Mouse (Mus musculus) forebrain, embryonic 11.5 days (tissue): ENCODE measurements around the gene Vipr1. TPM values are rescaled to one million over a fixed set of nuclear protein-coding genes. Genes with fewer than 3 reads are reported as not detected.

Experiments
- ATAC-seq: fragments of 200-750 bp; cut with Nextera tagmentation; replicated peaks from 2 replicates; pipeline ENCODE4 v1.8.0; 2017; ENCODE audit warnings: moderate TSS enrichment; ENCODE audit not compliant: low FRiP score
- DNase-seq: peaks from one replicate; pipeline ENCODE4 v3.0.0-alpha.2; 2017; ENCODE audit warnings: low spot score
- H3K27ac ChIP-seq: fragments of 300-500 bp; sonication (generic); 2 replicates; pipeline ENCODE4 v1.5.1; 2014; ENCODE audit warnings: low read depth, low read length
- H3K27me3 ChIP-seq: fragments of 300-500 bp; sonication (generic); 2 replicates; pipeline ENCODE4 v1.6.1; 2014; ENCODE audit warnings: mild to moderate bottlenecking, low read length, mixed read lengths; ENCODE audit not compliant: control insufficient read depth, insufficient read depth
- H3K36me3 ChIP-seq: fragments of 300-500 bp; sonication (generic); 2 replicates; pipeline ENCODE4 v1.6.1; 2014; ENCODE audit warnings: mild to moderate bottlenecking, low read length, moderate library complexity, mixed read lengths; ENCODE audit not compliant: control insufficient read depth, insufficient read depth
- H3K4me1 ChIP-seq: fragments of 300-500 bp; sonication (generic); replicated peaks from 2 replicates; pipeline ENCODE4 v1.6.1; 2014; ENCODE audit warnings: low read length, mixed read lengths; ENCODE audit not compliant: control insufficient read depth, insufficient read depth
- H3K4me2 ChIP-seq: fragments of 300-500 bp; sonication (generic); 2 replicates; pipeline ENCODE4 v1.6.1; 2014; ENCODE audit warnings: low read depth, mild to moderate bottlenecking, low read length, moderate library complexity, mixed read lengths; ENCODE audit not compliant: severe bottlenecking
- H3K4me3 ChIP-seq: fragments of 300-500 bp; sonication (generic); 2 replicates; pipeline ENCODE4 v1.5.1; 2014; ENCODE audit warnings: low read depth, low read length
- H3K9ac ChIP-seq: fragments of 300-500 bp; sonication (generic); 2 replicates; pipeline ENCODE4 v1.6.1; 2014; ENCODE audit warnings: low read length
- H3K9me3 ChIP-seq: fragments of 300-500 bp; sonication (generic); 2 replicates; pipeline ENCODE4 v1.6.1; 2016; ENCODE audit warnings: low read length, mixed read lengths; ENCODE audit not compliant: control insufficient read depth
- WGBS: fragments of 180-500 bp; shearing (Covaris S2); extraction: QIAGEN DNeasy Blood & Tissue Kit; methylation state at CpG from one replicate; pipeline ENCODE4 v1.1.7; 2014; 5-methylcytosine and 5-hydroxymethylcytosine counted together
- polyA plus RNA-seq: library from polyadenylated mRNA; unstranded; fragments of >200 nt; fragmentation: Nextera tagmentation; extraction: Ambion mirVana; gene quantifications from 2 replicates; pipeline ENCODE4 v1.2.1, GENCODE M21; 2014

Vipr1 gene
- polyA plus RNA-seq, 1 experiment from 2014 or later = 0.59 TPM

DNA sequence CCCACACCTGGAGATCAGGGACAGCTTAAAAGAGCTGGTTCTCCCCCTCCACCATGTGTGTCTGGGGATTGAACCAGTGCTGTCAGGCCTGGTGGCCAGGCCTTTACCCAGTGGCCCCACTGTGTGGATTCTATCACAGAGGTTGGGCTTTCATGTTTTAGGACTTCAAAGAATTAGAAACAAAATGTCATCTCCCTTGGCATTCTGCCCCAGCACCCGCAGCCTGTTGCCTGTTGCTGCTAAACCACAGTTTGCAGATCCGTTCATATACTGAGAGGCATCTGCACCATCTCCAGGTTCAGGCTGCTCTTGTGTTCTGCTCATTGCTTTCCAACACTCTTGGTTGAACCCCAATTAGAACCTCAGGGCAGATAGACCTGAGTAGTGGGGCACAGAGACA lies 40.1 kb upstream of the Vipr1 start:
- no peaks in the 10 kb centered on the region for H3K27me3 ChIP-seq
- DNase-seq (no peak), ATAC-seq (no peak)
- no peaks in the 10 kb centered on the region for H3K36me3 ChIP-seq
- no peaks in the 10 kb centered on the region for H3K4me1 ChIP-seq
- 94% methylated on average over 2 of the region's 2 CpGs for WGBS
- no peak overlapping the region for H3K27ac ChIP-seq
- no peak overlapping the region for H3K4me3 ChIP-seq
- no peaks in the 10 kb centered on the region for H3K9me3 ChIP-seq
- no peak overlapping the region for H3K4me2 ChIP-seq
- H3K9ac ChIP-seq = no peak overlapping the region

DNA sequence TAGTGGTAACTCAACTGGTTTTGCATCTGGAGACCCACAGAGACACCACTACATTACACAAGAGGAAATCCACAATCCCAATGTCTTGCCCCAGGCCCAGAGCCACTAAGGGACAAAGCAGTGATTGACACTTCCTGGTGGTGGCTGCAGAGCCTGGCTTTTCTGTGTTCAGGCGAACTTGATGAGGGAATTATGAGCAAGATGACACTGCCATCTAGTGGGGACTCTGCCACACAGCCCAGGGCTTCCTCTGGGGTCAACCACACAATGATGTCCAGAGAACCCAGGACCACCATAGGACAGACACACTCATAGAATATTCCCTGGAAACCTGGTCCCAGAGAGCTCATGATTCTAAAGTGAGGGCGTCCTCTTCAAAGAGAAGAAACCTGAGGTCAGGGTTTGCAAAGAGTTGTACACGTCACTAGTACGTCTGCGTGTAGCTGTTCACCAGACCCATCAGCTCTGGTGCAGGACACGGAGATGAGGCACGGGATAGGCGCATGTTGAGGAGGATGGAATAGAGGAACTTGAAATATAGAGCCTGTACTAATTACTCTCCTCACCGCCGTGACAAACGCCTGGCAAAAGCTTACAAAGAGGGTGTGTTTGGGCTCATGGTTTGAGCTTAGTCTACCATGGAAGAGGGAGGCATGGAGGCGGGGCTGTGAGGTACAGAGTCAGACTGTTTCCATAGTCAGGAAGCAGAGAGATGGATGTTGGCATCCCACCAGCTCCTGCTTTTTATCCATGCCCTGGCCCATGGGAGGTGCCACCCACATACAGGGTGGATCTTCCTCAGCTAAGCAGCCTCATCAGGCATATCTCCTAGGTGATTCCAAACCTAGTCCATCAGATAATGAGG lies 36.9 kb upstream of the Vipr1 start:
- 62% methylated on average over 12 of the region's 12 CpGs for WGBS
- Histone ChIP-seq H3K4me3 (no peak overlapping the region), H3K9ac (no peak overlapping the region), H3K36me3 (no peaks in the 10 kb centered on the region), H3K4me2 (no peak overlapping the region), H3K4me1 (no peaks in the 10 kb centered on the region), H3K27ac (no peak overlapping the region), H3K27me3 (no peaks in the 10 kb centered on the region), H3K9me3 (no peaks in the 10 kb centered on the region)
- DNase-seq (peak; percentile 88), ATAC-seq (peak; percentile 82)

DNA sequence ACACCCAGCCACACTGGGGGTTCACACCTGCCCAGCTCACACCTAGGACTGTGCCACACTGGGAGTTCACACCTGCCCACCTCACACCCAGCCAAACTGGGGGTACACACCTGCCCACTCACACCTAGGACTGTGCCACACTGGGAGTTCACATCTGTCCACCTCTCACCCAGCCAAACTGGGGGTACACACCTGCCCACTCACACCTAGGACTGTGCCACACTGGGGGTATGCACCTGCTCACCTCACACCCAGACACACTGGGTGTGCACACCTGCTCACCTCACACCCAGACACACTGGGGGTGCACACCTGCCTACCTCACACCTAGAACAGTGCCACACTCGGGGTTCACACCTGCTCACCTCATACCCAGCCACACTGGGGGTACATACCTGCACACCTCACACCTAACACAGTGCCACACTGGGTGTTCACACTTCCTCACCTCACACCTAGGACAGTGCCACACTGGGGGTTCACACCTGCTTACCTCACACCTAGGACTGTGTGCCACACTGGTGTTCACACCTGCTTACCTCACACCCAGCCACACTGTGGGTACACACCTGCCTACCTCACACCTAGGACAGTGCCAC lies 35.9 kb upstream of the Vipr1 start:
- H3K4me2 ChIP-seq = no peak overlapping the region
- no peaks in the 10 kb centered on the region for H3K4me1 ChIP-seq
- DNase-seq = no peak
- WGBS = 63% methylated on average over 1 of the region's 1 CpGs
- no peak overlapping the region for H3K27ac ChIP-seq
- H3K27me3 ChIP-seq = no peaks in the 10 kb centered on the region
- no peak overlapping the region for H3K4me3 ChIP-seq
- no peak overlapping the region for H3K9ac ChIP-seq
- ATAC-seq = 0 out of 2 replicates have a peak, but pooled peaks have one; percentile 12
- H3K9me3 ChIP-seq = no peaks in the 10 kb centered on the region
- no peaks in the 10 kb centered on the region for H3K36me3 ChIP-seq

DNA sequence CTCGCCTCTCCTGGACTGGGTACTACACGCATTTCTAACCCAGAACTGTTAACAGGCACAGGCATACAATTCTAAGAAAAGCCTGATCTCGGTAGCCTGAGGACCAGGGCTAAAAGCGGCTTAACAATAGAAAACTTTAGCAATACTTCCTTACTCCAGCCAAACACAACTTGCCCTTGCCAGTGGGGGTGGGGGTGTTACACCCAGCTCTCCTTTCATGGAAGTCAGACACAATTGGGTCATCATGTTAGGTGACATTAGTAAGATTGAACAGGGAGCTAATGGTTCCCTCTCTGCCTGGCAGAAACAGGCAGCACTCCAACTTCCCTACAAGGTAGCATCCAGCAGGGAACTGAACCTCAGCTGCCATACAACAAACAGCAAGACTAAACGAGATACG lies 33.1 kb upstream of the Vipr1 start:
- DNase-seq = no peak
- 78% methylated on average over 6 of the region's 6 CpGs for WGBS
- no peak overlapping the region for H3K4me3 ChIP-seq
- H3K9ac ChIP-seq = no peak overlapping the region
- H3K27me3 ChIP-seq = no peaks in the 10 kb centered on the region
- no peak overlapping the region for H3K4me2 ChIP-seq
- no peaks in the 10 kb centered on the region for H3K36me3 ChIP-seq
- no peaks in the 10 kb centered on the region for H3K4me1 ChIP-seq
- no peak overlapping the region for H3K27ac ChIP-seq
- ATAC-seq = no peak
- no peaks in the 10 kb centered on the region for H3K9me3 ChIP-seq

DNA sequence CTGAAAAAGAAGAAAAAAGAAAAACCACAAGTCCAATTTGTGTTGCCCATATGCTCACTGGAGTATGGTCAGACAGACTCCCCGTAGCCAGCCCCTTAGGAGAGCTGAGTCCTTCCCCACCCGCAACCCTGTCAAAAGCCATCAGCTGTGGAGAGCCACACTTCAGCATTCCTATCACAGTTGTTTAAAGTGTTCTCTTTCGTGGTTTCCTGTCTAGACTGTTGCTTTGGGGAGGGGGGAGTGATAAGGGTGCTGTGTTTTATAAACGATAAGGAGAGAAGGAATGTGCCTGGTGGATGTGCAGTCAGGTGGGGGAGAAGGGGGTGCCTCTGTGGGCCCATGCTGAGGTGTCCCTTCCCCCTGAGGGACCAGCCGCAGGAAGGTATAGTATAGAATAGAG lies 29.3 kb upstream of the Vipr1 start:
- WGBS = 79% methylated on average over 5 of the region's 5 CpGs
- Histone ChIP-seq H3K4me3 (no peak overlapping the region), H3K4me1 (no peaks in the 10 kb centered on the region), H3K27ac (no peak overlapping the region), H3K9me3 (no peaks in the 10 kb centered on the region), H3K36me3 (no peaks in the 10 kb centered on the region), H3K27me3 (no peaks in the 10 kb centered on the region), H3K4me2 (no peak overlapping the region), H3K9ac (no peak overlapping the region)
- DNase-seq (no peak), ATAC-seq (no peak)

DNA sequence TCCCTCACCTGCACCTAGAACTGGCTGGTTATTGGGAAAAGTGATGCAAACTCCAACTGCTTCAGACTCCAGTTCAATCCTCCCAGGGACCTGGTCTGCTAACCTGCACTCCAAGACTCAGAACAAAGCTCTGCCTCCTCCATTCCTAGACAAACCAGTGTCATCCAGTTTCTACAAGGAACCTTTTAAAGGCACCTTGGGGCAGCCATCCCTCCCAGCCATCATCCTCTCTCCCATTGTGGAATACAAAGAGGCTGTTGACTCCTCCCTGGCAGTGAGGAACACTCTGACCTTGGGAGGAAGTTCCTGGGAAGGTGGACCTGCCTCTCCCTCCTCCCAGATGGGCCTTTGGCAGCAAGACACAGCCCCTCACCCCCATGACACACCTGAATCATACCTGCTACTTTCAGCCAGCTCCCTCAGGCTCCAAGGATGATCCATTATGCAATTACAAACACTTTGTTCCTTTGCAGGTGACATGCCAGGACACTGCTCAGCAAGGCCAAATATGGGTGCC lies 28.2 kb upstream of the Vipr1 start:
- Histone ChIP-seq H3K27ac (no peak overlapping the region), H3K9ac (no peak overlapping the region), H3K4me2 (no peak overlapping the region), H3K9me3 (no peaks in the 10 kb centered on the region), H3K36me3 (no peaks in the 10 kb centered on the region), H3K4me1 (no peaks in the 10 kb centered on the region), H3K4me3 (no peak overlapping the region), H3K27me3 (no peaks in the 10 kb centered on the region)
- ATAC-seq (no peak), DNase-seq (no peak)

DNA sequence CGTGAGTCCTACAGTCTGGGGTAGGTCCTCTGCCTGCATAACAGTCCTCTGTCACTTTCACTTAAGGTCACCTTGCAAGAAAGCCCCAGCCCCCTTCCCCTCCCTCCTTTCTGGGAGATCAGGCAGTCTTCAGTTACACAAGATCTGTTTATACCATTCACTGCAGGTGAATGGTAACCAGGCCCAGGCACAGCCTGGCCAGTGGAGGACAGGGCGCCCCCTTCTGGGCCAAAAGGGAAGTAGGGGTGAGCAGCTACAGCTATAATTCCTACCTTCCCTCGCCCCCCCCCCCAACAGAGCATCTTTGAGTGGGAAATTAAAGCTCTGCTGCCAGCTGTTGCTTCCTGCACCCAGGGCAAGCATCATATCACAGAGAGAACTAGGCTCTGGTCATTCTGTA lies 26.0 kb upstream of the Vipr1 start:
- DNase-seq = peak; percentile 61
- WGBS = 44% methylated on average over 3 of the region's 3 CpGs

DNA sequence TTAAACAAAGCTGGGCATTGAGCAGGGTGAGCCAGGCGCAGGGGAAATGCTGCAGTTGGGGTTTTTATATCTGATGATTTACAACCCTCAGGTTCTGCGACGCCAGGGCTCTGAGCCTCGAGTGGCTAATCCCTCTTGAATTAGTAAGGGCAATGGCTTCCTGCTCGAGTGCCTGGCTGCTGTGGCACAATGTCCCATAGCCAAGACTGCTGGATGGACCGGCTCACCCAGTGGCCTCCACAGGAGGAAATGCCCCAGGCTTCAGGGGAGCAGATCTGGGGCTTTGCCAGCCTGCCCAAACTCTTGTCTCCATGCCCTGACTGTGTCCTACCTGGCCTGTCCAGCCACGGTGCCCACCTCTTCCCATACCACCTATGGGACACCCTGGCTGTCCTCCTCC lies 23.1 kb upstream of the Vipr1 start:
- no peaks in the 10 kb centered on the region for H3K9me3 ChIP-seq
- no peaks in the 10 kb centered on the region for H3K27me3 ChIP-seq
- no peak overlapping the region for H3K4me3 ChIP-seq
- H3K36me3 ChIP-seq = no peaks in the 10 kb centered on the region
- ATAC-seq = no peak
- H3K27ac ChIP-seq = no peak overlapping the region
- H3K4me2 ChIP-seq = no peak overlapping the region
- H3K9ac ChIP-seq = no peak overlapping the region
- no peak for DNase-seq
- WGBS = 52% methylated on average over 7 of the region's 7 CpGs
- H3K4me1 ChIP-seq = no peaks in the 10 kb centered on the region

More for the DNA sequence above, 26.0 kb upstream of the Vipr1 start:
- Histone ChIP-seq H3K36me3 (no peaks in the 10 kb centered on the region), H3K27ac (no peak overlapping the region), H3K9ac (no peak overlapping the region), H3K4me2 (no peak overlapping the region), H3K4me3 (no peak overlapping the region), H3K27me3 (no peaks in the 10 kb centered on the region), H3K4me1 (no peaks in the 10 kb centered on the region), H3K9me3 (no peaks in the 10 kb centered on the region)
- ATAC-seq = no peak
